Mouse (Mus musculus) limb, embryonic 15.5 days (tissue): ENCODE results near the gene Mansc4. TPM values are rescaled to one million over a fixed set of nuclear protein-coding genes. Genes with fewer than 3 reads are reported as not detected.

Experiments
- ATAC-seq: fragments of 200-750 bp; cut with Nextera tagmentation; 2 replicates; pipeline ENCODE4 v1.8.0; 2017; ENCODE audit warnings: low read depth, moderate TSS enrichment; ENCODE audit not compliant: insufficient number of reproducible peaks, low FRiP score, low TSS enrichment
- H3K27ac ChIP-seq: fragments of 300-500 bp; sonication (generic); 2 replicates; pipeline ENCODE4 v1.5.1; 2015; ENCODE audit warnings: moderate library complexity, mild to moderate bottlenecking, inconsistent platforms
- H3K27me3 ChIP-seq: fragments of 300-500 bp; sonication (generic); 2 replicates; pipeline ENCODE4 v1.6.1; 2015; ENCODE audit warnings: inconsistent platforms
- H3K36me3 ChIP-seq: fragments of 300-500 bp; sonication (generic); 2 replicates; pipeline ENCODE4 v1.6.1; 2015; ENCODE audit warnings: inconsistent platforms
- H3K4me1 ChIP-seq: fragments of 300-500 bp; sonication (generic); 2 replicates; pipeline ENCODE4 v1.6.1; 2015; ENCODE audit warnings: inconsistent platforms
- H3K4me2 ChIP-seq: fragments of 300-500 bp; sonication (generic); 2 replicates; pipeline ENCODE4 v1.6.1; 2015; ENCODE audit warnings: mild to moderate bottlenecking, inconsistent platforms
- H3K4me3 ChIP-seq: fragments of 300-500 bp; sonication (generic); 2 replicates; pipeline ENCODE4 v1.5.1; 2015; ENCODE audit warnings: mild to moderate bottlenecking, inconsistent platforms
- H3K9ac ChIP-seq: fragments of 300-500 bp; sonication (generic); 2 replicates; pipeline ENCODE4 v1.6.1; 2015; ENCODE audit warnings: inconsistent platforms
- H3K9me3 ChIP-seq: fragments of 300-500 bp; sonication (generic); 2 replicates; pipeline ENCODE4 v1.6.1; 2016; ENCODE audit warnings: inconsistent platforms
- WGBS: fragments of 180-500 bp; shearing (Covaris S2); methylation state at CpG from one replicate; pipeline ENCODE4 v1.1.7; 2015; 5-methylcytosine and 5-hydroxymethylcytosine counted together
- polyA plus RNA-seq: library from polyadenylated mRNA; unstranded; fragments of >200 nt; fragmentation: Nextera tagmentation; extraction: Ambion mirVana; gene quantifications from 2 replicates; pipeline ENCODE4 v1.2.1, GENCODE M21; 2015

The Mansc4 gene
- polyA plus RNA-seq, 1 experiment from 2014 or later: 0.82 TPM

GRCm38 (mm10) chr6:147096934-147097333, 10.1 kb upstream of the Mansc4 start:
- Histone ChIP-seq H3K9ac (no peak overlapping the region), H3K4me3 (no peak overlapping the region), H3K27me3 (no peaks in the 10 kb centered on the region), H3K27ac (no peak overlapping the region), H3K9me3 (no peaks in the 10 kb centered on the region), H3K4me1 (peaks cover 24% of the 10 kb centered on the region), H3K36me3 (peaks cover 15% of the 10 kb centered on the region), H3K4me2 (no peak overlapping the region)
- 60% methylated on average over 3 of the region's 3 CpGs for WGBS
- no peak for ATAC-seq

GRCm38 (mm10) chr6:147096109-147096508, 9.3 kb upstream of the Mansc4 start:
- H3K27me3 ChIP-seq: no peaks in the 10 kb centered on the region
- WGBS: 91% methylated on average over 4 of the region's 4 CpGs
- no peak overlapping the region for H3K4me3 ChIP-seq
- no peak for ATAC-seq
- H3K27ac ChIP-seq: no peak overlapping the region
- H3K9me3 ChIP-seq: no peaks in the 10 kb centered on the region
- peaks cover 26% of the 10 kb centered on the region for H3K4me1 ChIP-seq
- H3K36me3 ChIP-seq: peaks cover 10% of the 10 kb centered on the region
- H3K4me2 ChIP-seq: no peak overlapping the region
- H3K9ac ChIP-seq: no peak overlapping the region

GRCm38 (mm10) chr6:147094771-147095170, 7.9 kb upstream of the Mansc4 start:
- H3K4me1 ChIP-seq: peaks cover 34% of the 10 kb centered on the region
- H3K9ac ChIP-seq: no peak overlapping the region
- peaks cover 3% of the 10 kb centered on the region; the same call in 1 of the 2 replicates for H3K36me3 ChIP-seq
- ATAC-seq: no peak
- H3K4me2 ChIP-seq: no peak overlapping the region
- H3K27ac ChIP-seq: no peak overlapping the region
- no peak overlapping the region for H3K4me3 ChIP-seq
- no peaks in the 10 kb centered on the region for H3K9me3 ChIP-seq
- H3K27me3 ChIP-seq: no peaks in the 10 kb centered on the region
- WGBS: 75% methylated on average over 7 of the region's 7 CpGs

GRCm38 (mm10) chr6:147092136-147092535, 5.3 kb upstream of the Mansc4 start:
- Histone ChIP-seq H3K27me3 (no peaks in the 10 kb centered on the region), H3K4me3 (peak overlapping the region; percentile 85), H3K9ac (peak overlapping the region; percentile 94), H3K9me3 (no peaks in the 10 kb centered on the region), H3K4me2 (peak overlapping the region; percentile 83), H3K4me1 (peaks cover 29% of the 10 kb centered on the region), H3K36me3 (peaks cover 3% of the 10 kb centered on the region; the same call in 1 of the 2 replicates), H3K27ac (peak overlapping the region; percentile 89; the same call in 1 of the 2 replicates)
- ATAC-seq: no peak
- WGBS: 3% methylated on average over 15 of the region's 15 CpGs

- Histone ChIP-seq H3K9ac (peak within 1 kb of the TSS; percentile 94), H3K27ac (peak within 1 kb of the TSS; percentile 89), H3K4me3 (peak within 1 kb of the TSS; percentile 85), H3K4me1 (peaks cover 35% of the 10 kb centered on the region), H3K4me2 (peak within 1 kb of the TSS; percentile 83), H3K36me3 (peaks cover 3% of the 10 kb centered on the region; the same call in 1 of the 2 replicates), H3K27me3 (no peaks in the 10 kb centered on the region), H3K9me3 (no peaks in the 10 kb centered on the region)
- under 1% methylated on average over 98 of the region's 99 CpGs for WGBS
- ATAC-seq: peak; percentile 88
These were observed 4.6 kb upstream of the Mansc4 start, which contains the start of gene Klhl42 for GRCm38 (mm10) chr6:147091136-147092120. Klhl42 (plus strand) TSS chr6:147091379.

DNA sequence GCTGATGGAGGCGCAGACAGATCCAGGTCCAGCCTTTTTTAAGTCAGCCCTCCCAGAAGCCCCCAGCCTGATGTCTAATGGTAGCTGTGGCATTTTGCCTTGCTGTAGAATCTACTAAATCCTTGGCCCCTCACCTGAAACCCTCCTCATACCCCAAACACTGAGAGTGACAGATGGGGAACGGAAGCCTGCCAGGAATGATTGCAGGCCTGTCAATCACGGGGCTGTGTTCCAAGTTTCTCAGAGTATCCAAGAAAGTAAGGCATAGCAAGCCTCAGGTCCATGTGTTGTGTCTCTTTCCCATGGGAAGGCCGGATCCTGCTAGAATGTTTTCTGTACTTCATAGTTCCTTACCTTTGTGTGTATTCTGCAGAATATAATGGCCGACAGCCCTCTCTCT, 3.4 kb upstream of the Mansc4 start:
- no peak overlapping the region for H3K27ac ChIP-seq
- no peak for ATAC-seq

DNA sequence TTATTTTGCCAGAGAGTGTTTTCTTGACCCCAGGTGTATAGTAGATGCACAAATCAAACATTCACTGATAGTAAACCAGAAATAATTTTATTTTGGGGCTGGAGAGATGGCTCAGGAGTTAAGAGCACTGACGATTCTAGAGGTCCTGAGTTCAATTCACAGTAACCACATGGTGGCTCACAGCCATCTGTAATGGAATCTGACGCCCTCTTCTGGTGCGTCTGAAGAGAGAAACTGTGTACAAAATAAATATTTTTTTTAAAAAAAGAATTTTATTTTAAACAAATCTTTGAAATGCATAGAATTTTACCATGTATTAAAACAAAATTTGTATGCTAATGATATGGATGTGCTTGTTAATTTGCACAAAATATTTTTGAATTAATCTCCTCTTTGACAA, 1.7 kb upstream of the Mansc4 start:
- H3K9me3 ChIP-seq: no peaks in the 10 kb centered on the region
- 82% methylated on average over 3 of the region's 3 CpGs for WGBS
- H3K27ac ChIP-seq: no peak overlapping the region
- no peaks in the 10 kb centered on the region for H3K36me3 ChIP-seq
- peaks cover 29% of the 10 kb centered on the region for H3K4me1 ChIP-seq
- H3K27me3 ChIP-seq: no peaks in the 10 kb centered on the region
- ATAC-seq: no peak
- H3K4me2 ChIP-seq: no peak overlapping the region
- H3K4me3 ChIP-seq: no peak overlapping the region
- H3K9ac ChIP-seq: no peak overlapping the region

More for the DNA sequence above, 3.4 kb upstream of the Mansc4 start:
- Histone ChIP-seq H3K4me1 (peaks cover 35% of the 10 kb centered on the region), H3K36me3 (peaks cover 3% of the 10 kb centered on the region; the same call in 1 of the 2 replicates), H3K9me3 (no peaks in the 10 kb centered on the region), H3K4me3 (peak overlapping the region; percentile 85; the same call in 1 of the 2 replicates), H3K4me2 (0 out of 2 replicates have a peak overlapping the region, but pooled peaks have one; percentile 83), H3K9ac (no peak overlapping the region), H3K27me3 (no peaks in the 10 kb centered on the region)
- WGBS: 76% methylated on average over 5 of the region's 5 CpGs

DNA sequence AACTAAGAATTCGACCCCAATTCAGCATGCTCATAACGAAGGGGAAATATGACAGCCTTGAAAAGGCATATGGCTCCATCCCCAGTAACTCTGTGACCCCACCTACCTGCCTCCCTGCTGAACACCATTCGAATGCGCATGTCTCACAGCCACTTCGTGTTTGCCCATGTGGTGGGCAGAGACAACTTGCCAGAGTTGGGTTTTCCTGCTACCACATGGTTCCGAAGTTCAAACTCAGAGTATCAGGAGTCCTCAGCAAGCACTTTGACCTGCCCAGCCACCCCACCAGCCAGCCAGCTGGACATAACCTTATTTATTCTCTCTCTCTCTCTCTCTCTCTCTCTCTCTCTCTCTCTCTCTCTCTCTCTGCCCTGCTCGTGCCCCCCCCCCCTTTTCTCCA, 904 bp upstream of the Mansc4 start:
- 58% methylated on average over 6 of the region's 7 CpGs for WGBS

GRCm38 (mm10) chr6:147085398-147086040, 1.3 kb downstream of the Mansc4 start:
- ATAC-seq: no peak

More for the DNA sequence above, 904 bp upstream of the Mansc4 start:
- no peak overlapping the region for H3K4me3 ChIP-seq
- H3K27me3 ChIP-seq: no peaks in the 10 kb centered on the region
- no peak for ATAC-seq
- H3K36me3 ChIP-seq: no peaks in the 10 kb centered on the region
- H3K4me1 ChIP-seq: peaks cover 24% of the 10 kb centered on the region
- H3K9me3 ChIP-seq: no peaks in the 10 kb centered on the region
- no peak overlapping the region for H3K4me2 ChIP-seq
- no peak overlapping the region for H3K27ac ChIP-seq
- H3K9ac ChIP-seq: no peak overlapping the region

DNA sequence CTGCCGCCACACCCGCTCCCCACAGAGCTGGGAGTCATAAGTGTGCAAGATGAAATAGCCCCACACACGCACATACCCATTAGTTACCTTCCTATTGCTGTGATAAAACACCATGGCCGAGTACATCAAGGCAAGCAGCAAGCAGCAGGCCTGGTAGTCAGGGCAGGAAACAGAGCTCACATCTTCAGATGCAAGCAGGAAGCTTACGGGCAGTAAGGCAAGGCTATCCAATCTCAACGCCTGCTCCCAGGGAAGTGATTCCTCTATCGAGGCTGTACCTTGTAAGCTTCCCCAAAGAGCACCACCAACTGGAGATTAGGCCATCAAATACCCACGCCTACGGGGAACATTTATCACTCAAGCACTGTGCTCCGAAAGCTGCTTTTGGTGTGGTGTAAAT, 6.9 kb downstream of the Mansc4 start:
- Histone ChIP-seq H3K27me3 (no peaks in the 10 kb centered on the region), H3K4me3 (no peak overlapping the region), H3K36me3 (no peaks in the 10 kb centered on the region; the same call in 1 of the 2 replicates), H3K4me1 (no peaks in the 10 kb centered on the region), H3K9ac (no peak overlapping the region), H3K27ac (no peak overlapping the region), H3K4me2 (no peak overlapping the region), H3K9me3 (no peaks in the 10 kb centered on the region)
- ATAC-seq: no peak
- 94% methylated on average over 10 of the region's 10 CpGs for WGBS

More at GRCm38 (mm10) chr6:147085398-147086040, 1.3 kb downstream of the Mansc4 start:
- WGBS: 67% methylated on average over 7 of the region's 7 CpGs
- Histone ChIP-seq H3K4me2 (no peak overlapping the region), H3K9ac (no peak overlapping the region), H3K4me3 (no peak overlapping the region), H3K27me3 (no peaks in the 10 kb centered on the region), H3K36me3 (no peaks in the 10 kb centered on the region), H3K27ac (no peak overlapping the region), H3K4me1 (peaks cover 8% of the 10 kb centered on the region), H3K9me3 (no peaks in the 10 kb centered on the region)

DNA sequence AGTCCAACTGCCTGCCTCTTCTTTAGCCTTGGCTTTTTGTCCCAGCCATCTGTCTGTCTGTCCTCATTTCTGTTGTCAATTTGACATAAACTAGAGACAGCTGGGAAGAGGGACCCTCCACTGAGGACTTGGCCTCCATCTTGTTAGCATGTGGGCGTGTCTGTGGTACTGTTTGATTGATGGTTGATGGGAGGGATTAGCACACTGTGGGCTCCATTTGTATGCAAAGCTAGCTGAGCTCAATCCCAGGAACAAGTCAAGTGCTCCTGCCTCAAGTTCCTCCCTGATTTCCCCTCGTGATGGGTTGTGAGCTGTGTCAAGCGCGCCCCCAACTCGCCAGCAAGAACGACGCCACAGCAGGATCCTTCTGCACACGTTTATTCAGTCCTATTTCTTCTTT, 10.0 kb downstream of the Mansc4 start:
- Histone ChIP-seq H3K9ac (no peak overlapping the region), H3K9me3 (no peaks in the 10 kb centered on the region), H3K36me3 (peaks cover 13% of the 10 kb centered on the region), H3K27ac (no peak overlapping the region), H3K4me3 (no peak overlapping the region), H3K27me3 (no peaks in the 10 kb centered on the region), H3K4me2 (no peak overlapping the region), H3K4me1 (no peaks in the 10 kb centered on the region)
- no peak for ATAC-seq
- 84% methylated on average over 8 of the region's 8 CpGs for WGBS
